Comparison of ENCODE assay signal across 8 mouse cellular contexts in genomic region chr8:84249257-84250170, GRCm38 (mm10). TPM values are rescaled to one million over a fixed set of nuclear protein-coding genes. Genes with fewer than 3 reads are reported as not detected.
DNase-seq lines count a peak whose midpoint lies in the region; ATAC-seq and TF ChIP-seq lines count a peak whose summit lies in the region.

Gene D8Ertd738e, minus strand, starts transcription at chr8:84249719.

- intact Hi-C loops in heart, postnatal 25 days (cut with DNase I): loop anchor here (1.0 kb wide), 1 partner anchor 13 kb away; no protein-coding TSS in a partner anchor

- no peaks in the 10 kb centered on the region for H3K27me3 ChIP-seq in forebrain, embryonic 15.5 days

- peaks cover 65% of the 10 kb centered on the region for H3K36me3 ChIP-seq in forebrain, embryonic 15.5 days

- peak; percentile 94 for DNase-seq in ES-CJ7 (ENCODE audit: low read depth, low spot score)
- peak; percentile 77 for DNase-seq in cerebellum, adult 11 months
- peak; percentile 77 for DNase-seq in heart, postnatal 25 days (ENCODE audit: low spot score)
- DNase-seq in layer of hippocampus, adult 18-20 months (ENCODE audit: low spot score in 2 of 2): peak; percentile 83 to 92
- DNase-seq in lung, adult 2 months: peak; percentile 83
- peak; percentile 74 to 82 for DNase-seq in thymus, adult 18-20 months

- ATAC-seq in forebrain, embryonic 15.5 days (replicated peaks): peak; percentile 92
- ATAC-seq in neutrophil, adult 5-6 weeks (ENCODE audit: extremely low read depth, insufficient number of reproducible peaks, low FRiP score, poor library complexity, severe bottlenecking): peak; percentile 97

- 4% methylated on average over 52 of the region's 52 CpGs for WGBS in forebrain, embryonic 15.5 days
- 3% methylated on average over 52 of the region's 52 CpGs for WGBS in lung, adult 2 months

- H3K27ac ChIP-seq in forebrain, embryonic 15.5 days (replicated peaks): peak within 1 kb of the TSS; percentile 78

- TF ChIP-seq CTCF in lung, adult 2 months (IDR thresholded peaks at IDR 0.05; ENCODE audit: insufficient read depth, low read length): no peak

- no peaks in the 10 kb centered on the region for H3K9me3 ChIP-seq in forebrain, embryonic 15.5 days

- H3K4me3 ChIP-seq in forebrain, embryonic 15.5 days: peak within 1 kb of the TSS; percentile 93
- H3K4me3 ChIP-seq in lung, adult 2 months (replicated peaks; ENCODE audit: extremely low read depth, low read depth, low read length): peak within 1 kb of the TSS; percentile 68

- H3K4me1 ChIP-seq in forebrain, embryonic 15.5 days: peaks cover 8% of the 10 kb centered on the region
- H3K4me1 ChIP-seq in lung, adult 2 months (ENCODE audit: control insufficient read depth, insufficient read depth, low read length): peaks cover 2% of the 10 kb centered on the region; the same call in 1 of the 2 replicates

- peak within 1 kb of the TSS; percentile 81 for H3K9ac ChIP-seq in forebrain, embryonic 15.5 days (replicated peaks)

- peak within 1 kb of the TSS; percentile 85 for H3K4me2 ChIP-seq in forebrain, embryonic 15.5 days (replicated peaks)

- TF ChIP-seq POLR2A in lung, adult 2 months (IDR thresholded peaks at IDR 0.05; ENCODE audit: borderline replicate concordance, extremely low read depth, low read depth, low read length): peak; percentile 98

RNA-seq across cellular contexts. Expression of gene D8Ertd738e, which starts in this region (rescaled TPM):
- polyA plus RNA-seq in forebrain, embryonic 15.5 days (2015; fragmentation: Nextera tagmentation; extraction: Ambion mirVana): 233 and 252 TPM in 2 replicates
- total RNA-seq in heart, postnatal 25 days (2021): 100 to 1,000 TPM; 227 to 240 TPM
- total RNA-seq in layer of hippocampus, adult 18-20 months (2021): 100 to 1,000 TPM; 132 to 136 TPM
- polyA plus RNA-seq in lung, adult 2 months (2012; rRNA removed): 116 and 149 TPM in 2 replicates
- 130 and 147 TPM in 2 replicates for total RNA-seq in neutrophil, adult 5-6 weeks (2017)

Comparison
In these comparisons a context has a peak if more than half of its experiments do, and no peak if none do; other contexts are left out.
1. Peak in every context shown above with its lines: DNase-seq, ATAC-seq, H3K4me3 ChIP-seq and H3K27ac ChIP-seq.